ENCODE assay signal across 25 mouse cellular contexts in the genomic region with DNA sequence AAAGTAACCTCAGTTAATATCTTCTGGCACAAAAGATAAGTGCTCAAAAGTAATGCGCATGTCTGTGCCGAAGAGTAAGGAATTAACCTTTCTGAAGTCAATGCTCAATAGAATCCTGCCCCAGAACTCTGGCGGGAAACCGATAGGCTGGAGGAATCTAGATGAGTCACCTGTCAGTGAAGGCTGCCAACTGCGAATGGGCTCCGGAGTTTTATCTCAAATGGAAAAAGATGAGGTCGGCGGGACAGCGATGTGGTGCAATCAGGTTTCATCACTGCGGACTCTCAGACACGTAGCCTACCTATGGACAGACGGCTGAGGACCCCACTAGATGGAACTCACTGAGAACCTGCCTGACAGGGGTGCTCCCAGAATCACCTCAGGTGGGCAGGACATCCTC.
"Had no signal": no experiment of that assay in that cellular context is flagged by ENCODE, and none has a peak within 500 bp of the region (broad histone marks: within the 10 kb centered on the region; RNA-seq: fewer than 3 reads in every experiment).

No protein-coding gene starts in this region.

- H3K27me3 ChIP-seq: kidney, embryonic 15.5 days; limb, embryonic 12.5 days; limb, embryonic 15.5 days; lung, embryonic 15.5 days; midbrain, embryonic 12.5 days; midbrain, embryonic 15.5 days; neural tube, embryonic 12.5 days; neural tube, embryonic 15.5 days; stomach, embryonic 15.5 days had no signal

- ATAC-seq: midbrain, embryonic 15.5 days had no signal

- H3K4me3 ChIP-seq: kidney, embryonic 15.5 days; left cerebral cortex, adult 2 months; limb, embryonic 12.5 days; limb, embryonic 15.5 days; lung, embryonic 15.5 days; midbrain, embryonic 12.5 days; midbrain, embryonic 15.5 days; neural tube, embryonic 12.5 days; neural tube, embryonic 15.5 days; stomach, embryonic 15.5 days had no signal

- H3K4me1 ChIP-seq: limb, embryonic 12.5 days; lung, embryonic 15.5 days; midbrain, embryonic 12.5 days; neural tube, embryonic 12.5 days; stomach, embryonic 15.5 days had no signal

- H3K4me2 ChIP-seq: kidney, embryonic 15.5 days; limb, embryonic 12.5 days; limb, embryonic 15.5 days; liver, embryonic 11.5 days; lung, embryonic 15.5 days; midbrain, embryonic 12.5 days; midbrain, embryonic 15.5 days; neural tube, embryonic 12.5 days; neural tube, embryonic 15.5 days; stomach, embryonic 15.5 days had no signal

- H3K9ac ChIP-seq: kidney, embryonic 15.5 days; limb, embryonic 12.5 days; limb, embryonic 15.5 days; liver, embryonic 14.5 days; lung, embryonic 15.5 days; midbrain, embryonic 12.5 days; midbrain, embryonic 15.5 days; neural tube, embryonic 12.5 days; neural tube, embryonic 15.5 days; stomach, embryonic 15.5 days had no signal

- DNase-seq: kidney, adult 8-10 months; kidney, postnatal 10 days; kidney, postnatal 36 days; layer of hippocampus, postnatal 36 days; left cerebral cortex, postnatal 4 days; lung, adult 18-20 months; lung, postnatal 14 days; retina, postnatal 1 day; right cerebral cortex, postnatal 25 days; spleen, adult 18-20 months; thymus, adult 18-20 months; thymus, postnatal 36 days had no signal

- H3K9me3 ChIP-seq: kidney, embryonic 15.5 days; limb, embryonic 12.5 days; limb, embryonic 15.5 days; lung, embryonic 15.5 days; midbrain, embryonic 12.5 days; midbrain, embryonic 15.5 days; neural tube, embryonic 12.5 days; neural tube, embryonic 15.5 days; stomach, embryonic 15.5 days had no signal

- H3K27ac ChIP-seq: kidney, embryonic 15.5 days; left cerebral cortex, adult 2 months; limb, embryonic 12.5 days; limb, embryonic 15.5 days; liver, embryonic 14.5 days; lung, embryonic 15.5 days; macrophage; midbrain, embryonic 12.5 days; midbrain, embryonic 15.5 days; neural tube, embryonic 12.5 days; neural tube, embryonic 15.5 days; stomach, embryonic 15.5 days had no signal

- H3K36me3 ChIP-seq: kidney, embryonic 15.5 days; limb, embryonic 12.5 days; limb, embryonic 15.5 days; lung, embryonic 15.5 days; midbrain, embryonic 12.5 days; midbrain, embryonic 15.5 days; neural tube, embryonic 12.5 days; neural tube, embryonic 15.5 days; stomach, embryonic 15.5 days had no signal
